Mouse (Mus musculus) kidney, adult 8-10 months (tissue): ENCODE measurements at regions not wholly inside any gene's neighbourhood (a gene's known extent, or its start where the extent isn't known, plus 50 kb on each side); places are given as distances from the start of the nearest gene placed in this dataset.
A peak's percentile ranks its signal among the peaks of the same experiment; 100 is the strongest.

Experiments used
- DNase-seq, 2 experiments: peaks; one replicate each; pipeline ENCODE4 v3.0.0; 2022

DNA sequence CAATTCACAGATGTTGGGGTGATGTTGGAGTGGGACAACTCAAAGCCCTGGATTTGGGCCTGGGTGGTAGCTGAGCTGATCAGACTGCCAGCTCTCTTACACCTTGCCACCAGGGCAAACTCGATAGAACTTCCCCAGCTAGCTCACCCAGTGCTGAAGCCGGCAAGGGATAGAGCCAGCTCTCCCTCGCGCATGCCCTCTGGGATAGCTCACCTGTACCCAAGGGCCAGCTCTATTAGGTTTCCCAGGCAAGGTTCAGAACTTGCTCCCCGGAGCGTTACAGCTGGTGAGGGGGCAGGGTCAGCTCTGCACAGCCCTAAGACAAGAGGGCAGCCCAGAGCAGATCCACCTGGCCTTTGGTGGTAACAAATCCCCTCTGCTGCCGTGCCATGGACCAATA lies 54.1 kb upstream of the 1700012A03Rik start:
- DNase-seq: no peak

DNA sequence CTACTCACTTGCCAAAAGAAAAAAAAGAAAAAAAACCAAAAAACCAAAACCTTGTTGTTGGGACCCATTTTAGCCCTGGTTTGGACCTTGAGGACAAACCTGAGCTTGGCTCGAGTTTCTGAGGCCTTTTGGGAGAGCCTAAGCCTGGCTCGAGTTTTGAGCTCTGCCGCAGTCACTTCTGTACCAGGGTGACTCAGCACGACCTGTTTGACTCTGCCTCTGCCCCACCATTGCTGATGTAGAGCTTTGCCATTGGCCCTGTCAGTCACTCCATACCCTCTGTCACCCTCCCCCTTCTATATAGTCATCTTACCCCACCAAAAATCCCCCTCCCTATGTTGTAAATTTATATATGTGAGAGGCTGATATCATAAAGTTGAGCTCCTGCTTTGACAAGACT lies 54.8 kb upstream of the 1700012A03Rik start:
- no peak for DNase-seq

DNA sequence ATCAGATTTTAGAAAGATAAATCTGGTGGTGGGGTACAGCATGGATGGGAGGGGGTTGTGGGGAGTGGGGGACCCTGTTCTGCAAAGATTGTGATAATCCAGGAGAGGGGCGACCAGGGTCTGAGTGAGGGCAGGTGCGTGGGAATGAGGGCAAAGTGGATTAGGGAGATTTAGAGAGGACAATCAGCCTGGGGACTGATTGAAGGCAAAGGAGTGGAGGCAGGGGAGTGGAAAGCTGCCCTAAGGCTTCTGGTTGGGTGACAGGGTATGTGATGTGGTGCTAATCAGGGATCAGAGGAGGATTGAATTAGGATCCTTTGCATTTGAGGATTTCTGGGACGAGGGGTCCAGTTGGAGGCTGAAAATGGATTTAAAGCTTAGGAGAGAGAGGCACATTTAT lies 64.3 kb upstream of the 1700012A03Rik start:
- no peak for DNase-seq

DNA sequence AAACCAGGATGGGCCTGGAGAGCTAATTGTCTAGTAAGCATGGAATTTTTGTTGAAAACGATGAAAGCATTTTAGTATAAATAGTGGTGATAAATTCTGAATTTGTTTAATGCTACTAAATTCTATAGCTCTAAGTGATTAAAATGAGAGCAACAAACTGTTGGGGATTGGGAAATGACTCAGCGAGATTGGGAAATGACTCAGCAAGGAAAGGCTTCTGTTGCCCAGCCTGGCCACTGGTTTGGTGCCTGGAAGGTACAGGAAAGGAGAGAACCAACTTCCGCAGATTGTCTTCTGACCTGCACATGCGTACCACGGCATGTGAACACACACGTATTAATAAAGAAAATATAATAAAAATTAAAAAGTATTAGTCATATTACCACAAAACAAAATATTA lies 73.3 kb upstream of the 1700012A03Rik start:
- no peak for DNase-seq

DNA sequence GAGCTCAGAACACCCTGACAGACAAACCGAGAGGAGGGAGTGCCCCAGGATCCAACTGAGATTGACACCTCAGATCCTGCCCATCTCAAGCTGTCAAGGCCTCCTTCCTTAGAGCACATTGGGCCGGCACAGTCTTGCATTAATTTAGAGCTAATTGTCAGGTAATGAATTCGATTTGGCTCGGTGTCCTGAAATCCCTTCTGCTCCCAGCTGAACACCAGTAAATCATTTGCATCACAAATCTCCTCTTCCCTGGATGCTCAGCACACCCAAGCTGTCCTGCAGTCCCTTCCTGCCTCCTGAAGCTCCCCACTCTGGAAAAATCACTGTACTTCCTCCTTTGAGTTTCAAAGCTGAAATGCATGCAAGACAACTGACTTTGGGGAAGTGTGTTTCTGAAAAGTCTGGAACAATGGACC lies 102.0 kb upstream of the 1700012A03Rik start:
- no peak for DNase-seq

DNA sequence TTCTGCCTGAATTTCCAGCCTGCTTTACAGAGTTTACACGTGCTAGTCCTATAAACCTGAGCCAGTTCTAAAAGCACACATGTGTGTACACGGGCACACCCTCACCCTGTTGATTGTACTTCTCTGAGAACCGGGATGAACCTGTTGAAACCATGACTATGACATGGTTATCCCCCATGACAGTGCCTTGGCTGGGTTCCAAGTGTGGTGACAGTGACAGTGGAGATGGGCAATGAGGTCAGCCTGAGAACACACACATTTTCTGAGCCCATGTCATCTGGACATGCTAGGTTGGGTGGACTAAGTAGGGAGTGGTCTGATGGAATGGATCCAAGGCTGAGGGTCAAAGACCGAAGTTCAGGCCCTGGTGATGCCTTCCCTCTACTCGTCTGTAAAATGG lies 103.5 kb upstream of the 1700012A03Rik start:
- DNase-seq: no peak

DNA sequence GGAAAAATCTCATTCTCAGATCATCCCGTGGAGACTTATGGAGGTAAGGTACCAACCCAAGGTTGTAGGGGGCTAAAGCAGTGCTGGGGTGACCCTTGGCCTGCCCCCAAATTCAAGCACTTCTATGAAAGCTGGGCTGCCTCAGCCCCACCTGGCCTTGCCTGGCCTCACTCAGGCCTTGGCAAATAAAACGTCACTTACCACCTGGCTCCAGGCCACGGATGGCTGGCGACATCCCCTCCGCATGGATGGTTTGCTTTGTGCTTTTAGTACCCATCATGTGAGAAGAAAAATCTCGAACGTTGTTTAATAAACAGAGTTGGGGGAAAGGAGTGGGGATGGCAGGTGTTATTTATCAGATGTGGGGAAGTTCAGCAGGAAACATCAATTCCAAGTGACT lies 104.7 kb upstream of the 1700012A03Rik start:
- DNase-seq: no peak

DNA sequence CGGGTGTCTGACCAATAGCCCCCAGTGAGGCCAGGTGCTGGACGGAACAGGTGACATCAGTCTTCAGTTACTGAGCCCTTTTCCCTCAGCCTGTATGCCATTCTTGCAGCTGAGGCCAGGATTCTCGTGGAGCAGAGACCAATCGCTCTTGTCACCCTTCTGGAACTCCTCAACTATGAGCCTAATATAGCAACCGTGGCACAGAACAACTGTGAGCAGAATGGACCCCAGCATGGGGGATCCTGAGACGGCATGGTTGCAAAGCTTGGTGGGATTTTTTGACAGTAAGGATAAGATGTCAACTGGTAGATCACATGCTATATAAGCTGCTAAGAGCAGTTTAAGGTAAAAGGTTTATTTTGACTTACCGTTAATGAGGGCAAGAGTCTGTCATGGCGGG lies 105.5 kb upstream of the 1700012A03Rik start:
- DNase-seq: no peak

DNA sequence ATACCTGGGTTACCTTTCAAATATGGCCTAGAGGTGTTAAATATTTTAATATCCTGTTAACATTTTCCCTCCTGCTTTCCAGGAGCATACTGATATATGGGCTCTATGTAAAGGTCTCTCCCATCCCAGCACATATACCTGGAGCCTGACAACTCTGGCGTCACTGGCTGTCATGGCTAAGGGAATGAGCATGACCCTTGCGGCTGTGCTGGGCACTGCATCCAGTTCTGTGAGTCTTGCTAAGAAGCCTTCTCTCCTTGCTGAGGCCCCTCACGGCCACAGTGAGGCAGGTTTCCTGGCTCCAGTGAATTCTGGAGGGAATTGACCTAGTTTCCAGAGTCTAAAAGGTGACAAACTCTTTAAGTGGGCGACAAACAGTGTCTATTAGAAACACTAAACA lies 107.3 kb upstream of the 1700012A03Rik start:
- DNase-seq: no peak

DNA sequence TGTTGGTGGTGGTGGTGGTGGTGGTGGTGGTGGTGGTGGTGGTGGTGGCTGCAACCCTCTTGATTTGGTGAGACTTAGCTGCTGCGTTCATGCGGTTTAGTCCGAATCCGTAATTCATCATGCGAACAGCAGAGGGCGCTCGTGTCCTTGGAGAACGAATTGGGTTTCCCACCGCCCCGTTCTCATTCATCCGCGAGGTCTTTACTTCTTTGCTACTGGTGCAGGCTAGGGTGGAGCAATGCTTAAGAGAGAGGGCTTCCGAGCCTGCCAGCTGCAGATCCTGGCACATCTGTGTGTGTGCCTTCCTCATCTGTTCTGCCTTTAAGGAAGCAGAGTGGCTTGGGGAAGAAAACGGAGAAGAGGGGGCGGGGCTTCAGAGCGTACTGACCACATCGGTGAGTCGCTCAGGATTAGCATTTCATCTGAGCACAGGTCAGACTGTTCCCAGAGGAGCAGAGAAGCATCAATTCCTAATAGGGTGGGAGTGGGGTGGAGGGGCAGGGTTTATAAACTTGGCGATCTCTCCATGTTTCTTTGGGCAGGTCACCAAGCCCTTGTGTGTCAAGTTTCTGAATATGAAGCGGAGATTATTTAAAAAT lies 111.7 kb upstream of the 1700012A03Rik start:
- peak; percentile 45 to 79 for DNase-seq

DNA sequence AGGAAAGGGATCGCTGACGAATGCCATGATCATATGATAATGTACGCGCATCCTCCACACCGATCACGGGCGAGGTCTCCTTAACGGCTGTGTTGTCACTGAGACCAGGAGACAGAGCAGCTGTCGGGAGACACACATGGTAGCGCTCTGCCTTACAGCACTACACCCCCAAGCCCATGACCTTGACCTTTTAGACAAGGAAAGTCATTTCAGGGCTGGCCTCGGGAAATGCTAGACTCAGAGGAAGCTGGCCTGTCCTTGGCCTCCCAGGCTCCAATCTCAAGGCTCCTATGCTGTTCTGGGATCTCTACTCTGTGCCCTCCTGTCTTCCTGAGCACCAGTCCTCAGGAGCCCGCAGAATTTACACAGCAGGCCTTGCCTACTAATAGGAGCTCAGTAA lies 112.9 kb upstream of the 1700012A03Rik start:
- no peak for DNase-seq

DNA sequence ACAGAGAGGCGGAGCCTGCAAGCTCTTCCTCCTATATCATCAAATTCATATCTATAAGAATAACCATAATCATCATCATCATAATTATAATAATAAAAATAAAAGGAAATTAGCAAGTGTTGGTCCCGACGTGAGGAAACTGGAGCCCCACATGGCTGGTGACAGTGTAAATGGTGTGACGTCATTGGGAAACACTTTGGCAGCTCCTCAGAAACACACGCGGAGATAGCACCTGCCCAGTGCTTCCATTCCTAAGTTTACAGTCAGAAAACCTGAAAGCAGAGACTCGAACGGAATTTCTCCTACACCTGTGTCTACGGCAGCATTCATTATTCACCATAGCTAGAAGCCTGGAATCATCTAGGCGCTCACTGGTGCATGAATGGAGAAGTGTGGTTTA lies 115.2 kb upstream of the 1700012A03Rik start:
- no peak for DNase-seq

DNA sequence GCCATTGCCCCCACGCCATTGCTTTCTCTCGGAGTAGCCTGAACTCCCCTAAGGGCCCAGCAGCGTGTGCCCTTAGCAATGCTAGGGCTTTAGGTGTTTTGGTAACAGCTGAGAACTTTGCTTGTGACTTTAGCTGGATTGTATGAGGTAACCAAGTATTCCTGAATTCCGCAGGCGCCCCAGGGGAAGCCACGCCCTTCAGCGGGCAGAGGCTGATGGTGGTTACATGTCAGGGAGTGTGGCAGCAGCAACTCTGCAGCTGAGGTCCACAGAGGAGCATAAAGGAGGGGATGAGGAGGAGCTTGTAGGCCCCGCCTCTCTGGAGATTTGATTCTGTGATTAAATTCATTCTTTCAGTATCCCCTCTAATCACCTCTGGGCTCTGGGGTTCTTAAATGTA lies 116.1 kb upstream of the 1700012A03Rik start:
- peak in 1 of 2 experiments; percentile 12 for DNase-seq

DNA sequence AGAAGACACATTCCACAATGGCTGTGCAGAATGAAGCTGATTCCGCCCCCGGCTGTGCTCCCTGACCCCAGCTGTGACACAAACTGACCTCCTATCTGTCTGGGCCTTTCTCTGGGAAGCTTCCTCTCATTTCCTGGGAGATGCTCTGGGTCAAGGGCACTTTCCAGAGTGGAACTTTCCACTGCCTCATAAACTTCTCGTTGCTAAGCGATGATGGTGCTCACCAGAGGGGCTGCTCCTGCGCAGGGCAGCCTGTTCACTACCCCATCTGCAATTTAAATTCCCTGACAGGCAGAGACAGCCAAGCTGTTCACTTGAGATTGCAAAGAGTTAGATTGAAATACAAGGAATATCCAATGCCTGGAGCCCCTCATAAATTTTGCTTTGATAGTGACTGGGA lies 116.7 kb upstream of the 1700012A03Rik start:
- DNase-seq: peak; percentile 18 to 21

DNA sequence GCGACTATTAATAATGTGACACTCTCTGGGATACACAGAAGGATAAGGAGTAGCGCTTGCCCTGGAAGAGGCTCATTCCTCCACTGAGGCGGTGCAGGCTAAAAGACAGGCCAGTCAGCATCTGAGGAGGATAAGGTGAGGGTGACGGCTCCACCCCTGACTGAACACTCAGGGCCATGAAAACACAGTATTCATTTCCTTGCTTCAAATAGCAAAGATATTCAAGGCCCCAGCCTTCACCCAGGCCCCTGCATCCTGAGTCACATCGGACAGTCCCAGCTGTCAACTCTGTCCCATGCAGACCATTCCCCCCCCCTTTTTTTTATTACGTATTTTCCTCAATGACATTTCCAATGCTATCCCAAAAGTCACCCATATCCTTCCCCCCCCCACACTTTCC lies 118.9 kb upstream of the 1700012A03Rik start:
- no peak for DNase-seq

DNA sequence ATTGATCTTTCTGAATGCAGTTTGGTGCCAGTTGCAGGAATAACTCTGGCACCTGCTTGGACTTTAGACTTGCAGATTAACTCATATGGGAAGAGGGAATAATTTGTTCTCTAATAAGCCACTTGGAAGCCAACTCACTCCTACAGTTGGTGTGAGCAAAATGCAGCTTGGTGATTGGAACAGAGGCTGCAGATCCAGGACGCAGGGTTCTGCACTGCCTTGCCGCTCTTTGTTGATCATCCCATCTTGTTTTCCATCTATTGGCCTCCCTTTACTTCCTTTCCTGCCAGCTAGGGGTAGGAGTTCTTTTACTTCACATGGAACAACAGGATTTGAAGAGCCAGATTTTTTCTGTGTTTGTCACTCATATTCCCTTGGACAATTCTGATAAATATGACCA lies 120.9 kb upstream of the 1700012A03Rik start:
- no peak for DNase-seq

DNA sequence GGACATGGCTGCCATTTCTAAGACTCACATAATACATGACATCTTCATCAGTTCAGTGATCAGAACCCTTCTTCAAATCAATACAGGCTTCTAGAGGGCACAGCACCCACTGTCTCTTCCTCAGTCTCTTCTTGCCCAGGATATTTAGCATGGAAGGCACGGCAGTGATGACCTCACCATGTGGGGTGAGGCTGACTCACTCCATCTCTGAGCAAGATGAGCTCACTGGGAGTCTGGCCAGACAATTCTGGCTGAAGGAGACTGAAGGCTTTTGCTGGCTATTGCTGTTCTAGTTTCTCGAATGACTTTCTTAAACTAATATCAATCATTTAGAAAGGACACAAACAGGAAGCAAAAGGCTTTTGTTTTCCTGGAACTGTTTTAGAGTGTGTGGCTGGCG lies 122.9 kb upstream of the 1700012A03Rik start:
- no peak for DNase-seq

DNA sequence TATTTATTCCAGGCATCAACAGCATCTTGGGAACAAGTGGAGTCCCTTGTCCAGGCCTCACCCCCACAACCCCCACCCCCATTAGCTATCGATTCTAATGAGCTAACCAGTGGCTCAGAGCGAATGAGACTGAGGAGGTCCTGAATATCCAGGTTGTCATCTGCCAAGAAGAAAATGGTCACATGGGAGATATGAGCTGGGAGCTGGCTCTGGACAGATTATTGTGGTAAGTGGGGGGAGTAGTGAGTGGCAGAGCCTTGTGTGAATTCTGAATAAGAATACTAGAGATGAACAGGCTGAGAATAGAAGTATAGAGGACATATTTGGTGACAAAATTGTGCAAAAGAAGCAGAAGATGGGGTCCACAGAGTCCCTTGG lies 125.4 kb upstream of the 1700012A03Rik start:
- DNase-seq: no peak

DNA sequence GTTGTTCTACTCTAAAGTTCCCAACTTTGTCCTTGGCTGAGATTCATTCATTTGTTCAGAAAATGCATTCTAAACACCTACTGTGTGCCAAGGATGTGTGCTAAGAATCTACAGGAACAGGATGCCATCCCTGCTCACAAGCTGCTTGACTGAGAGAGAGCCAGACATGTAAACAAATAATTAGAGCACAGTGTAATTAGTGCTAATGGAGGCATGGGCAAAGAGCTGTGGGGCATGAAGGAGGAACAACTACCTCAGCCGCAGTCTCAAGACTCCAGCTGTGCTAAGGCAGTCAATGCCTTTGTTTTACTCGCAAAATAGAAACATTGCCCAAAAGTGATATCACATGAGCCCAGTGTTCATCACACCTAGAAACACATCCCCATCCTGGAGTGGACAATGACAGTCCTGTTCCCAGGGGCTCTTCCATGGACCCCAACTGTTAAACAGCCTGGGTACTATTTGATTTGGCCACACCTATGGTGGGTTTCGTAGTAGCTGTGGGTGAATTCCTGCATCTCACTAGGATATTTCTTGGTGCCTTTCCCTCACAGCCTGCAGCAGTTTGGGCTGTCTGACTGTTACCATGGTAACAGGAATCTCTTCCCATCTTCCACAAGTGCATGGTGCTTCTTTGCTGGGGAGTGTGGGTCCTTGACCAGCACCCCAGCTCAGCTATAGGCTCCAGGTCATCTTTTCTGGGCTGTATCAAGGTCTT lies 125.9 kb upstream of the 1700012A03Rik start:
- no peak for DNase-seq

DNA sequence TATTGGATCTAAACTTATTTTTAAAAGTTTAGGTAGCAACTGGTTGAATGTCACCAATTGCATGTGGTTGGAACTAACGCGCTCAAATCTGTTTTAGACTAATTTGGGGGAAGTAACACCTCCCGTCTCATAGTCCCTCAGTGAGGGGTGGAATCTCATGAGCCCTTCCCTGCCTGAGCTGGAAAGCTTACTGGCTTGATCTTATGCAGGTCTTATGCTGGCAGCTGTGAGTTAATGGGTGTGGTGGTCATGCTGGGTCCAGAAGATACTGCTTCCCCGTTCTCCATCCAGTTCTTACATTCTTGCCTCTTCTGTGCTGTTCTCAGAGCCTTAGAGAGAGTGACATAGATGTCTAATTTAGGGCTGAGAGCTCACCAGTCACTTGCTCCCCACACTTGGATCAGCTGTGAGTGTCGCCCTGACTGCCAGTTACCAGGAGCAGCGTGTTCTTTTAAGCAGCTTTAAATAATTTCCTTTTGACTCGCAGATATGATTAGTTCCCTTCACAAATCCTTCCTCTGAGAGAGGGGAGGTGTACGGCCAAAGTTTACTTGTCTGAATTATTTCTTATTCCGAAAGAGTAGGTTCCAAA lies 128.4 kb upstream of the 1700012A03Rik start:
- no peak for DNase-seq

DNA sequence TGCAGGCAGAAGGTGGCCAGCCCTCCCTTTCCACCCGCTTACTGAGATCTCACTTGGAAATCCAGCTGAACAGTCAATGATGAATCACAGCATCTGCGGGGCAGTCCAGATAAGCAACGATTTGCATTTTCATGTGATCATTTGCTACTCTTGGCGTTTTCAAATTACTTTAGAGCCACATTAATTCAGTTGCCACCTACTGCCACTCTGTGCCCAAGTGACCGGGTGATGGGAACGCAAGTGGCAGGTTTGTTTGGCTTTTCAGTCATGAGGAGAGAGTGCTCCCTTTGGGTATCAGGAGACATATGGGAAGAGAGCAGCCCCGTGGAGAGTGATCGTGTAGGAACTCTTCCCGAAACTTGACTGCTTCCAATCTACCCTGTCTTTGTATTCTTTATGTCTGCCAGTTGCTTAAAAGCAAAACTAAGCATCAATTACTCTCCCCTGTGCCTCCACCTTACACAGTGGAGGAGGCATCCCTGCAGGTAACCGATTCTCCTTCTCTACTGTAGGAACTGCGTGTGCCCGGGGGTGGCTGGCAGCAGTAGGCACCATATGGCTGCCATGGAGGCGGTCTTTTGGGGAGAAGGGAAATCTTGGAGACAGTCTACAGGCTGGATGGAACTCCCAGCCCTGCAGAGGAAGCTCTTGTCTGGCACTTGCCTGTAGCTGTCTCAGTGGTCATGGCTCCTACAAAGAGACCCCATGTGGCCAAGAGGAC lies 132.5 kb upstream of the 1700012A03Rik start:
- DNase-seq: no peak

DNA sequence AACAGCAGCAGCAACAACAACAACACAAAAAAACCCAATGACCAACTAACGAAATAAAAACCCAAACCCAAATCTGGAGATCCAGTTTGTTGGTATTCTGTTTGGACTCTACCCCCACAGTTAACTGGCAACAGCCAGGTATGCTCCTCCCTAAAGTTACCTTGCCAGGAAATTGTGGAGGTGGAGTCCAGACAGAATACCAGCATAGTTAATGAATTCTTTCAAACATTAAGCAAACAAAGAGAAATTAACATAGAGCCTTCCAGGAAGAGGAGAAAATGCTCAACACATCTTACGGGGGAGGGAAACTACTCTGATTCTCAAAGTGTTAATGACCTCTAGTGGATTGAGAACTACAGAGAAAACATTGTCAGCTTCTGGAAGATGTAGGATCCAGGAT lies 148.3 kb upstream of the 1700012A03Rik start:
- DNase-seq: peak; percentile 57 to 59

DNA sequence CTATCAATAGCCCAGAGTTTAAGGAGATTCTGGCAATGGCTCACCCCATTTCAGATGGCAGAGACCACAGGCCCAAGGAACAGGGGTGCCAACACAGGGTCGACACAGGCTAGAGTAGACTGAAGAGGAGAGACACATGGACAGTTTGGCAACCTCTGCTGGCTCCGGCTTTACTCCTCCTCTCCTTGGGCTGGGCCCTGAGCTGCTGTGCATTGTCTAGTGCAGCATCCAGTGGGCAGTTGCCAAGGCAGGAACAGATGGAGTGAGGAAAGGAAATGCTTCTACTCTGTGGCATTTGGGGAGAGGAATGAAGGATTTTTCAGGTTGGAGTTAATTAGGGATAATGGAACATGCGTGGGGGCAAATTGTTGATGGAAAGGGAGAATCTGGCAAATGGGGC lies 151.0 kb upstream of the 1700012A03Rik start:
- no peak for DNase-seq

DNA sequence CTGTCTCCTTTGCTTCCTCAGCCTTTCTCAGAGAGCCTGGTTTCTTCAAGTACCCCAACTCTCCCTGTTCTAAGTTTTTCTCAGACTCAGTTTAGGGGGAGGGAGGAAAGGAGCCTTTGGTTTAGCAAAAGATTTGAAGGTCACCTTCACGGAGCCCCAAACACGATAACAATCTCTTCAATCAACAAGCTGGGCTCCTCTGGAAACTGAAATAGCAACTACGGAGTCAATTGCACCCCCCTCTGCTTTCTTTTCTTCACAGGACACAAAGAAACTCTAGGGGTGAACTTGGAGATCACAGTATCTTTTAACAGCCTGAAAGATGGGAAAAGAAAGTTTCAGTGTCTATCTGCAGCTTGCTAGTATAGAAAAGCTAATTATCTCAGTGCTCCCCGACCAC lies 151.4 kb upstream of the 1700012A03Rik start:
- no peak for DNase-seq
